Mouse (Mus musculus) liver, embryonic 14.5 days (tissue): ENCODE results near the gene Klhl10. TPM values are rescaled to one million over a fixed set of nuclear protein-coding genes. Genes with fewer than 3 reads are reported as not detected.

Experiments used
- ATAC-seq: fragments of 200-750 bp; cut with Nextera tagmentation; 2 replicates; pipeline ENCODE4 v1.8.0; 2017; ENCODE audit warnings: moderate number of reproducible peaks, mild to moderate bottlenecking, moderate library complexity; ENCODE audit not compliant: insufficient read depth
- DNase-seq, 3 experiments: peaks; one replicate each; pipeline ENCODE4 v3.0.0-alpha.2; 2012 to 2013; ENCODE audit warnings: low read depth in 3 of 3, low spot score in 3 of 3
- H3K27ac ChIP-seq: fragments of 300-500 bp; sonication (generic); 2 replicates; pipeline ENCODE4 v1.5.1; 2014; ENCODE audit warnings: moderate library complexity, mild to moderate bottlenecking, control low read depth, inconsistent platforms
- H3K27me3 ChIP-seq: fragments of 300-500 bp; sonication (generic); 2 replicates; pipeline ENCODE4 v1.6.1; 2014; ENCODE audit warnings: mild to moderate bottlenecking, low read length, moderate library complexity; ENCODE audit not compliant: control insufficient read depth, insufficient read depth
- H3K36me3 ChIP-seq: fragments of 300-500 bp; sonication (generic); replicated peaks from 2 replicates; pipeline ENCODE4 v1.6.1; 2014; ENCODE audit warnings: low read depth; ENCODE audit not compliant: control insufficient read depth, insufficient read depth
- H3K4me1 ChIP-seq, 2 experiments: fragments of 200-500 bp in 1 of 2; fragments of 300-500 bp in 1 of 2; sonication (generic) in 1 of 2; replicated peaks; 2 replicates each; pipeline ENCODE4 v1.6.1; 2012 to 2014; ENCODE audit warnings: antibody characterized with exemption in 1 of 2, inconsistent platforms in 1 of 2, low read length in 1 of 2; ENCODE audit not compliant: control insufficient read depth in 2 of 2, insufficient read depth in 2 of 2
- H3K4me2 ChIP-seq: fragments of 300-500 bp; sonication (generic); 2 replicates; pipeline ENCODE4 v1.6.1; 2014; ENCODE audit warnings: low read depth, mild to moderate bottlenecking, control low read depth, moderate library complexity
- H3K4me3 ChIP-seq, 2 experiments: fragments of 200-500 bp in 1 of 2; fragments of 300-500 bp in 1 of 2; sonication (generic) in 1 of 2; 2 replicates each; pipeline ENCODE4 v1.5.1; 2012 to 2014; ENCODE audit warnings: low read depth in 2 of 2, low read length in 2 of 2, mild to moderate bottlenecking in 2 of 2, control low read depth in 1 of 2, inconsistent platforms in 1 of 2, moderate library complexity in 1 of 2; ENCODE audit not compliant: insufficient read depth in 1 of 2
- H3K9ac ChIP-seq: fragments of 300-500 bp; sonication (generic); replicated peaks from 2 replicates; pipeline ENCODE4 v1.6.1; 2014; ENCODE audit warnings: mild to moderate bottlenecking, control low read depth, moderate library complexity
- H3K9me3 ChIP-seq: fragments of 300-500 bp; sonication (generic); 2 replicates; pipeline ENCODE4 v1.6.1; 2016; ENCODE audit warnings: low read length, mixed read lengths; ENCODE audit not compliant: control insufficient read depth
- CTCF ChIP-seq: IDR thresholded peaks from 2 replicates; pipeline ENCODE4 v1.5.1; 2016; ENCODE audit warnings: antibody characterized with exemption, low read depth, control low read depth
- EP300 ChIP-seq: IDR thresholded peaks from 2 replicates; pipeline ENCODE4 v1.6.1; 2016; ENCODE audit warnings: antibody characterized with exemption, low read depth
- WGBS: fragments of 180-500 bp; shearing (Covaris S2); extraction: QIAGEN DNeasy Blood & Tissue Kit; methylation state at CpG from one replicate; pipeline ENCODE4 v1.1.7; 2014; ENCODE audit not compliant: insufficient replicate concordance; 5-methylcytosine and 5-hydroxymethylcytosine counted together
- polyA plus RNA-seq, 2 experiments: library from polyadenylated mRNA; depleted of rRNA in 1 of 2; stranded (reverse) in 1 of 2; unstranded in 1 of 2; fragments of >200 nt; fragmentation: Nextera tagmentation in 1 of 2; extraction: Ambion mirVana in 1 of 2; gene quantifications; 2 replicates each; pipeline versions ENCODE4 v1.2.1 to v1.2.3; 2012 to 2014

Klhl10 gene
- polyA plus RNA-seq (2012; rRNA removed) (0.08 and 0.16 TPM in 2 replicates), polyA plus RNA-seq (2014; fragmentation: Nextera tagmentation; extraction: Ambion mirVana) (0.11 and 0.15 TPM in 2 replicates)

GRCm38 (mm10) chr11:100441797-100442196 lies at the start of gene Klhl10, which contains the start of gene Nt5c3b:
TSS of gene Klhl10 (plus strand) at chr11:100441917.
TSS of gene Nt5c3b (minus strand) at chr11:100441808.
- peak within 1 kb of the TSS; percentile 74 for H3K9ac ChIP-seq
- H3K4me3 ChIP-seq = peak within 1 kb of the TSS; percentile 71 to 75
- H3K4me2 ChIP-seq = peak within 1 kb of the TSS; percentile 90
- whole genome bisulfite sequencing = 66% methylated on average over 8 of the region's 8 CpGs
- no peaks in the 10 kb centered on the region for H3K9me3 ChIP-seq
- no peak for DNase-seq
- peaks cover 0 to 7% of the 10 kb centered on the region in 2 experiments; a peak in 3 of 4 replicates for H3K4me1 ChIP-seq
- TF ChIP-seq CTCF (no peak), EP300 (no peak)
- H3K27ac ChIP-seq = no peak within 1 kb of the TSS
- no peaks in the 10 kb centered on the region for H3K36me3 ChIP-seq
- H3K27me3 ChIP-seq = no peaks in the 10 kb centered on the region
- no peak for ATAC-seq

GRCm38 (mm10) chr11:100392958-100393357 lies 48.8 kb upstream of the Klhl10 start:
- TF ChIP-seq CTCF = no peak
- TF ChIP-seq EP300 = no peak
- H3K36me3 ChIP-seq = no peaks in the 10 kb centered on the region
- H3K27ac ChIP-seq = no peak overlapping the region
- no peak overlapping the region for H3K9ac ChIP-seq
- peaks cover 0 to 19% of the 10 kb centered on the region in 2 experiments; a peak in 2 of 4 replicates for H3K4me1 ChIP-seq
- ATAC-seq (no peak), DNase-seq (no peak)
- 51% methylated on average over 5 of the region's 5 CpGs for WGBS
- H3K4me2 ChIP-seq = no peak overlapping the region
- peaks cover 17% of the 10 kb centered on the region for H3K27me3 ChIP-seq
- H3K4me3 ChIP-seq = no peak overlapping the region
- H3K9me3 ChIP-seq = no peaks in the 10 kb centered on the region

GRCm38 (mm10) chr11:100393733-100394132 lies 48.0 kb upstream of the Klhl10 start:
- Histone ChIP-seq H3K4me2 (no peak overlapping the region), H3K36me3 (no peaks in the 10 kb centered on the region), H3K27me3 (peaks cover 17% of the 10 kb centered on the region), H3K4me3 (no peak overlapping the region), H3K4me1 (peaks cover 0 to 21% of the 10 kb centered on the region in 2 experiments; a peak in 2 of 4 replicates), H3K9ac (no peak overlapping the region), H3K27ac (no peak overlapping the region), H3K9me3 (no peaks in the 10 kb centered on the region)
- ATAC-seq (no peak), DNase-seq (no peak)
- 45% methylated on average over 7 of the region's 7 CpGs for WGBS
- TF ChIP-seq EP300 = no peak
- TF ChIP-seq CTCF = no peak

- peaks cover 17% of the 10 kb centered on the region for H3K27me3 ChIP-seq
- ATAC-seq (no peak), DNase-seq (no peak)
- H3K4me2 ChIP-seq = peak overlapping the region; percentile 64; the same call in 1 of the 2 replicates
- H3K36me3 ChIP-seq = no peaks in the 10 kb centered on the region
- peaks cover 0 to 23% of the 10 kb centered on the region in 2 experiments; a peak in 2 of 4 replicates for H3K4me1 ChIP-seq
- 34% methylated on average over 5 of the region's 5 CpGs for WGBS
- H3K27ac ChIP-seq = no peak overlapping the region
- no peaks in the 10 kb centered on the region for H3K9me3 ChIP-seq
- no peak overlapping the region for H3K4me3 ChIP-seq
- H3K9ac ChIP-seq = no peak overlapping the region
- no peak for TF ChIP-seq EP300
- no peak for TF ChIP-seq CTCF
These were observed 47.2 kb upstream of the Klhl10 start for GRCm38 (mm10) chr11:100394353-100395074.

DNA sequence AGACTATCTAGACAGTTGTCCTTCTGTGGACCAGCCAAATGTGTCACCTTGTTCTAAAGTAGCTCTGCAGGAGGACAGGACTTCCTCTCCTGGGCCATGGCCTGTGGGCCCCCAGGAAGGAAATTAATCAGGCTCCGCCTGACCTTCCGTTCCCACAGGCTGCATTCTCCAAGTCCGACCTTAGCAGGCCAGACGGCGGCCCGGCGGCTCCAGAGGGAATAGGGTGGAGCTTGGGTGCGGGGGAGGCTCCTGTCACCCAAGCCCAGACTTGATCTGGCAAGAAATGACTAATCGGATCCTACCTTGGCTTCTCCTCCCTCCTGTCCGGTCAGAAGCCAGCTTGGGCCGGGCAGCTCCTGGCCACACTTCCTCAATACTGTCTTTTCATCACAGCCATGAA lies 46.5 kb upstream of the Klhl10 start:
- Histone ChIP-seq H3K27me3 (peaks cover 17% of the 10 kb centered on the region), H3K9ac (no peak overlapping the region), H3K27ac (no peak overlapping the region), H3K4me3 (no peak overlapping the region), H3K9me3 (no peaks in the 10 kb centered on the region), H3K36me3 (no peaks in the 10 kb centered on the region), H3K4me1 (peaks cover 0 to 25% of the 10 kb centered on the region in 2 experiments; a peak in 2 of 4 replicates), H3K4me2 (peak overlapping the region; percentile 64)
- ATAC-seq = no peak
- WGBS = 9% methylated on average over 11 of the region's 11 CpGs
- DNase-seq = no peak
- TF ChIP-seq CTCF (no peak), EP300 (no peak)
